Mouse (Mus musculus) neural tube, embryonic 15.5 days (tissue): ENCODE data around the gene Gga1. TPM values are rescaled to one million over a fixed set of nuclear protein-coding genes. Genes with fewer than 3 reads are reported as not detected.

Experiments
- ATAC-seq: fragments of 200-750 bp; cut with Nextera tagmentation; 2 replicates; pipeline ENCODE4 v1.8.0; 2017; ENCODE audit warnings: mild to moderate bottlenecking, moderate TSS enrichment, moderate library complexity; ENCODE audit not compliant: low FRiP score
- H3K27ac ChIP-seq: fragments of 300-500 bp; sonication (generic); replicated peaks from 2 replicates; pipeline ENCODE4 v1.5.1; 2015; ENCODE audit warnings: mild to moderate bottlenecking, inconsistent platforms
- H3K27me3 ChIP-seq: fragments of 300-500 bp; sonication (generic); replicated peaks from 2 replicates; pipeline ENCODE4 v1.6.1; 2015; ENCODE audit warnings: inconsistent platforms
- H3K36me3 ChIP-seq: fragments of 300-500 bp; sonication (generic); 2 replicates; pipeline ENCODE4 v1.6.1; 2015; ENCODE audit warnings: inconsistent platforms
- H3K4me1 ChIP-seq: fragments of 300-500 bp; sonication (generic); 2 replicates; pipeline ENCODE4 v1.6.1; 2015; ENCODE audit warnings: inconsistent platforms
- H3K4me2 ChIP-seq: fragments of 300-500 bp; sonication (generic); 2 replicates; pipeline ENCODE4 v1.6.1; 2015; ENCODE audit warnings: inconsistent platforms, mild to moderate bottlenecking, moderate library complexity
- H3K4me3 ChIP-seq: fragments of 300-500 bp; sonication (generic); replicated peaks from 2 replicates; pipeline ENCODE4 v1.5.1; 2015; ENCODE audit warnings: mild to moderate bottlenecking, inconsistent platforms
- H3K9ac ChIP-seq: fragments of 300-500 bp; sonication (generic); replicated peaks from 2 replicates; pipeline ENCODE4 v1.6.1; 2015; ENCODE audit warnings: mild to moderate bottlenecking, inconsistent platforms
- H3K9me3 ChIP-seq: fragments of 300-500 bp; sonication (generic); replicated peaks from 2 replicates; pipeline ENCODE4 v1.6.1; 2016; ENCODE audit warnings: inconsistent platforms
- WGBS: fragments of 180-500 bp; shearing (Covaris S2); methylation state at CpG from one replicate; pipeline ENCODE4 v1.1.7; 2015; ENCODE audit warnings: mixed read lengths; 5-methylcytosine and 5-hydroxymethylcytosine counted together
- polyA plus RNA-seq: library from polyadenylated mRNA; unstranded; fragments of >200 nt; fragmentation: Nextera tagmentation; extraction: Ambion mirVana; gene quantifications from 2 replicates; pipeline ENCODE4 v1.2.1, GENCODE M21; 2015

The Gga1 gene
- polyA plus RNA-seq, 1 experiment from 2014 or later = 42.6 TPM

DNA sequence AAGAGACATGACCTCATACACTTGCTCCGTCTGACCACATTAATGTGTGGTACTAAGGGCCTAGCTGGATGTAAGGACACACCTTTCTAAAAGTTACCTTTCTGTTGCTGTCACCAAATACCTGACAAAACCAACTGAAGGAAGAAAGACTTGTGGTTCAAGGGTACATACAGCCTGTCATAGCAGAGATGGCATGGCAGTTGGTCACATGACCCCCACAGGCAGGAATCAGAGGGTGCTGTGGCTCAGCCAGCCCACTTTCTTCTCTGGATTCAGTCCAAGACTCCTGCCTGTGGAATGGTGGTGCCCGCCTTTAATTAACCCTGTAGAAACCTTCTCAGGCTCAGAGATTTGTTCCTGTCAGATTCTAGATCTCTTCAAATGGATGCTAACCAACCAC, 13.8 kb upstream of the Gga1 start:
- Histone ChIP-seq H3K9me3 (no peaks in the 10 kb centered on the region), H3K27ac (no peak overlapping the region), H3K4me3 (no peak overlapping the region), H3K4me1 (0 out of 2 replicates have a peak, but pooled peaks cover 3% of the 10 kb centered on the region), H3K36me3 (no peaks in the 10 kb centered on the region), H3K4me2 (no peak overlapping the region), H3K27me3 (no peaks in the 10 kb centered on the region), H3K9ac (no peak overlapping the region)
- WGBS = 74% methylated on average over 2 of the region's 2 CpGs
- no peak for ATAC-seq

DNA sequence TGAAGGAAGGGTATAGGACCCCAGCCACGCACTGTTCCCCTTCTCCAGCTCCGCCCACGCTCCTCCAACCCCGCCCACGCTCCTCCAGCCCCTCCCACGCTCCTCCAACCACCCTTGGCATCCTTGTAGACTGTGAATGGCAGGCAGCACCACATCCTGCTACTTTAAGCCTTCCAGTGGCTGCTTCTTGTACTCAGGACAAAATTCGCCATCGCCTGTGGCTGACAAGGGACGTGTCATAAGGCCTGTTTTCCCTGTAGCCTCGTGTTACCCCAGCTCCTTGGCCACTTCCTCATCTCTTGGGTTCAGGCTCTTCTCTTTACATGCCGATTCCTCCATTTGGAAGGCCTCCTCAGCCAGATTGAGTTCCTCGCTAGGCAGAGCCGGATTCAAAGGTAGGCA, 13.1 kb upstream of the Gga1 start:
- Histone ChIP-seq H3K4me1 (0 out of 2 replicates have a peak, but pooled peaks cover 6% of the 10 kb centered on the region), H3K9me3 (no peaks in the 10 kb centered on the region), H3K27me3 (no peaks in the 10 kb centered on the region), H3K36me3 (no peaks in the 10 kb centered on the region), H3K27ac (no peak overlapping the region), H3K9ac (no peak overlapping the region), H3K4me2 (no peak overlapping the region), H3K4me3 (no peak overlapping the region)
- 49% methylated on average over 13 of the region's 13 CpGs for WGBS
- ATAC-seq = no peak

GRCm38 (mm10) chr15:78868398-78868797, 8.6 kb upstream of the Gga1 start:
- peak; percentile 54 for ATAC-seq
- Histone ChIP-seq H3K9ac (no peak overlapping the region), H3K27me3 (no peaks in the 10 kb centered on the region), H3K36me3 (no peaks in the 10 kb centered on the region), H3K9me3 (no peaks in the 10 kb centered on the region), H3K27ac (peak overlapping the region; percentile 75), H3K4me2 (0 out of 2 replicates have a peak overlapping the region, but pooled peaks have one; percentile 2), H3K4me1 (0 out of 2 replicates have a peak, but pooled peaks cover 5% of the 10 kb centered on the region), H3K4me3 (no peak overlapping the region)
- 31% methylated on average over 9 of the region's 9 CpGs for WGBS

DNA sequence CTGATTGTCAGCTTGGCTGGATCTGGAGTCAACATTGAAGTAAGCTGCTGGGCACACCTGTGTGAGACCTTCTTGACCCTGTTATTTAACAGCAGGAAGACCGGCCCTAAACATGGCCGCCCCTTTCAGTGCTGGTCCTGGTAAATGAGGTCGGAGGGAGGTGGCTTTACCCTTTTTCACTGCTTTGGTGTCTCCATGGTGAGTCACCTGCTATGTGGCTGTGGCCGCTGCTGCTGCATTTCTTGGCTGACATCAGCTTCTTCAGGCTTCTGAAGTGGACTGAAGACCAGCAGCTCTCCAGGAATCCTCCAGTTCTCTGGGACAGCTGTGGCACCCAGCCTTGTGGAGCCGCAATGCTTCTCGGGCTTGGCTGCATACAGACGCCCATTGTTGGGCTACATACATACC, 8.2 kb upstream of the Gga1 start:
- H3K36me3 ChIP-seq = no peaks in the 10 kb centered on the region
- H3K4me3 ChIP-seq = no peak overlapping the region
- H3K27me3 ChIP-seq = no peaks in the 10 kb centered on the region
- ATAC-seq = peak; percentile 54; the same call in 1 of the 2 replicates
- 0 out of 2 replicates have a peak overlapping the region, but pooled peaks have one; percentile 2 for H3K4me2 ChIP-seq
- 0 out of 2 replicates have a peak, but pooled peaks cover 5% of the 10 kb centered on the region for H3K4me1 ChIP-seq
- no peak overlapping the region for H3K9ac ChIP-seq
- 38% methylated on average over 7 of the region's 7 CpGs for WGBS
- H3K27ac ChIP-seq = peak overlapping the region; percentile 75
- H3K9me3 ChIP-seq = no peaks in the 10 kb centered on the region

- Histone ChIP-seq H3K4me1 (0 out of 2 replicates have a peak, but pooled peaks cover 5% of the 10 kb centered on the region), H3K27ac (no peak overlapping the region), H3K9ac (no peak overlapping the region), H3K36me3 (no peaks in the 10 kb centered on the region), H3K9me3 (no peaks in the 10 kb centered on the region), H3K4me3 (no peak overlapping the region), H3K27me3 (no peaks in the 10 kb centered on the region), H3K4me2 (no peak overlapping the region)
- no peak for ATAC-seq
- 30% methylated on average over 6 of the region's 6 CpGs for WGBS
Measured at GRCm38 (mm10) chr15:78869775-78870174, 7.2 kb upstream of the Gga1 start.

GRCm38 (mm10) chr15:78872021-78872608, 4.9 kb upstream of the Gga1 start:
- Histone ChIP-seq H3K4me3 (no peak overlapping the region), H3K9ac (no peak overlapping the region), H3K9me3 (no peaks in the 10 kb centered on the region), H3K36me3 (no peaks in the 10 kb centered on the region), H3K4me1 (peaks cover 20% of the 10 kb centered on the region), H3K27me3 (no peaks in the 10 kb centered on the region), H3K4me2 (no peak overlapping the region), H3K27ac (no peak overlapping the region)
- no peak for ATAC-seq
- WGBS = 58% methylated on average over 5 of the region's 5 CpGs

GRCm38 (mm10) chr15:78873803-78874435, 3.1 kb upstream of the Gga1 start:
- Histone ChIP-seq H3K4me2 (no peak overlapping the region), H3K9me3 (no peaks in the 10 kb centered on the region), H3K36me3 (no peaks in the 10 kb centered on the region), H3K27me3 (no peaks in the 10 kb centered on the region), H3K4me1 (peaks cover 25% of the 10 kb centered on the region), H3K9ac (no peak overlapping the region), H3K27ac (no peak overlapping the region; the same call in 1 of the 2 replicates), H3K4me3 (no peak overlapping the region)
- ATAC-seq = no peak
- WGBS = 59% methylated on average over 13 of the region's 13 CpGs

GRCm38 (mm10) chr15:78874989-78875388, 2.0 kb upstream of the Gga1 start:
- Histone ChIP-seq H3K27me3 (no peaks in the 10 kb centered on the region), H3K4me2 (no peak overlapping the region), H3K4me3 (no peak overlapping the region), H3K36me3 (no peaks in the 10 kb centered on the region), H3K4me1 (peaks cover 35% of the 10 kb centered on the region), H3K9me3 (no peaks in the 10 kb centered on the region), H3K9ac (no peak overlapping the region), H3K27ac (peak overlapping the region; percentile 99)
- 78% methylated on average over 8 of the region's 8 CpGs for WGBS
- no peak for ATAC-seq

DNA sequence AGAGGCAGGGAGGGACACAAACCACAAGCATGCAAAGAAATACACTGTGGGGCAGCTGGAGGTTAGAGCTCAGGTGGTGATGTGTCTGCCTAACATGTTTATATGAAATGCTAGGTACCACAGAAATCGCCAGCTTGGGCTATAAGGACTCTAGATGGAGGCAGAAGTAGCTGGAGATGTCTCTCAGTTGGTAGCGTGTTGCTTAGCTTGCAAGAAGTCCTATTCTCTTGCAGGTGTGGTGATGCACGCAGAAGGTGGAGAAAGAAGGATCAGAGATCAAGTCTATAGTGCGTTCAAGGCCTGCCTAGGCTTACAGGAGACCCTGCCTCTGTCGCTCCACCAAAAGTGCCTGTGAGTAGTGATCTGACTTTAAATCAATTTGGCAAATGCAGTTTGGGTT, 1.5 kb upstream of the Gga1 start:
- no peaks in the 10 kb centered on the region for H3K27me3 ChIP-seq
- no peaks in the 10 kb centered on the region for H3K9me3 ChIP-seq
- H3K9ac ChIP-seq = peak overlapping the region; percentile 81
- peak overlapping the region; percentile 79 for H3K4me3 ChIP-seq
- no peaks in the 10 kb centered on the region for H3K36me3 ChIP-seq
- peak overlapping the region; percentile 90 for H3K4me2 ChIP-seq
- ATAC-seq = no peak
- H3K4me1 ChIP-seq = peaks cover 41% of the 10 kb centered on the region
- peak overlapping the region; percentile 99 for H3K27ac ChIP-seq
- 77% methylated on average over 5 of the region's 5 CpGs for WGBS

- peak; percentile 45; the same call in 1 of the 2 replicates for ATAC-seq
- H3K9ac ChIP-seq = peak overlapping the region; percentile 81
- peak overlapping the region; percentile 99 for H3K27ac ChIP-seq
- peaks cover 42% of the 10 kb centered on the region for H3K4me1 ChIP-seq
- no peaks in the 10 kb centered on the region for H3K27me3 ChIP-seq
- H3K4me3 ChIP-seq = peak overlapping the region; percentile 79
- peak overlapping the region; percentile 90 for H3K4me2 ChIP-seq
- peaks cover 6% of the 10 kb centered on the region; the same call in 1 of the 2 replicates for H3K36me3 ChIP-seq
- H3K9me3 ChIP-seq = no peaks in the 10 kb centered on the region
- WGBS = 3% methylated on average over 17 of the region's 17 CpGs
Measured at GRCm38 (mm10) chr15:78876258-78876696, 713 bp upstream of the Gga1 start.

GRCm38 (mm10) chr15:78877810-78878390, 910 bp downstream of the Gga1 start:
- Histone ChIP-seq H3K4me1 (peaks cover 42% of the 10 kb centered on the region), H3K4me2 (peak overlapping the region; percentile 90), H3K36me3 (peaks cover 22% of the 10 kb centered on the region), H3K9ac (peak overlapping the region; percentile 81), H3K9me3 (no peaks in the 10 kb centered on the region), H3K27me3 (no peaks in the 10 kb centered on the region), H3K4me3 (peak overlapping the region; percentile 79), H3K27ac (peak overlapping the region; percentile 99)
- ATAC-seq = peak; percentile 40
- 1% methylated on average over 16 of the region's 17 CpGs for WGBS
